Mouse (Mus musculus): ENCODE measurements around the gene Hint1. TPM values are rescaled to one million over a fixed set of nuclear protein-coding genes. Genes with fewer than 3 reads are reported as not detected.

The Hint1 gene
- 512 and 526 TPM in 2 replicates for polyA plus RNA-seq (2015; fragmentation: Nextera tagmentation; extraction: Ambion mirVana)

DNA sequence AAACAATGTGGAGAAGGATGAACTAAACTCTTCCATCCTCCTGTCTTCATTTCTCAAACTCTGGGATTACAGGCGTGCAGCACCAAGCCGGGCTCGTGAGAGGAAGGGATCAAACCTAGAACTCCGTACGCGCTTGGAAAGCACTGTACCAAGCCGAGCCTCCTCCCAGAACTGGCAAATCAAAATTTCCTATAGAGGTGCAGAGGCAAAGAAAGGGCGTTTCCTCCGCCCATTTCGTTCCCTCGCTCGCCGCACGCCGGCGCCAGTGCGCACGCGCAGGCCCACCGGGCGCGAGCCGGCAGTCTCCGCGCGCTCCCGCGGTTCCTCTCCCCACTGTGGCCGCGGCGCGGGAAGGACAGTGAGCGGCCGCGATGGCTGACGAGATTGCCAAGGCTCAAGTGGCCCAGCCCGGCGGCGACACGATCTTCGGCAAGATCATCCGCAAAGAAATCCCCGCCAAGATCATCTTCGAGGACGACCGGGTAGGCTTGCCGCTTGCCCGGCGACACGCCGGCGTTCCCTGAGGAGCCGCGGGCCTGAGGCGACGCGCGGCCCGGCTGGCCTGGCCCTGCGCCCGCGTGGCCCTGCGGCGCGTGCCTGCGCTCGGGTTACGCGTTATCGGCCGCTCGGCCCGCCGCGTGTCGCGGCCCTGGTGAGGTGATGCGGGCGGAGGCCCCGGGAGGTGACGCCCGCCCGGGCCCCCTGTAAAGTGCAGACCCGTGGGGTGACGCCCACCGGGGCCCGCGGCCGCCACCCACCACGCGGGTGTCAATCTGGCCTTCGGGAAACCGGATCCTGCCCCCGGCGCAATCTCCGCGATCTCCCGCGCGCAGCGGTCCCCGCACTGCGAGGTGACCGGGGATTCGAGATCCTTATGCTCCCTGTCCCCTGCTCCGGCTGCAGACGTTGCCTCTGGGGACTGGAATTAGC is at the start of gene Hint1:
Gene Hint1, plus strand, starts transcription at position 265 of the 930 bp plus-strand sequence.
- Histone ChIP-seq H3K9me3 (replicated peaks) (no peaks in the 10 kb centered on the region), H3K4me2 (replicated peaks) (peak within 1 kb of the TSS; percentile 55), H3K27me3 (no peaks in the 10 kb centered on the region), H3K4me1 (peaks cover 18% of the 10 kb centered on the region), H3K9ac (peak within 1 kb of the TSS; percentile 97), H3K36me3 (peaks cover 18% of the 10 kb centered on the region), H3K27ac (replicated peaks) (peak within 1 kb of the TSS; percentile 88), H3K4me3 (replicated peaks) (peak within 1 kb of the TSS; percentile 86)
- peak; percentile 87 for ATAC-seq (ENCODE audit: insufficient number of reproducible peaks, low FRiP score, low TSS enrichment, low read depth)
- WGBS, result under 1% methylated on average over 107 of the region's 107 CpGs

DNA sequence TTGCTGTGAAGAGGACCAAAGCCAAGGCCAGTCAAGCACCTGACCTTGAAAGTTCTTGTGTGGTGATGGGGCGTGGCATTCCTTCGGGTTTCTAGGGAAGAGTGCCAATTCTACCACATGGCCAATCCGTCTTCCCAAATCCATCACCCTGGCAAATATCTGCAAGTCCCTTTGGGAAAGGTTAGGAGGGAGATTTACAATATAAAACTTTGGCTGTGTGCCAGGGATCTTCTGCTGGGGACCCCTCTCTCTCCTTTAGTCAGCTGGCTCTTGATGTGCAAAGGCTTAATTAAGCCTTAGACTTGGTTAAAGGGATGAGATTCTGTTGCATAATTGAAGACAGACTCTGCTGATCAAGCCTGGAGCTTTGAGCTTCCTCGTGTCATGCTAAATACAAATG is 48.7 kb upstream of the Hint1 start:
- Histone ChIP-seq H3K4me1 (0 out of 2 replicates have a peak, but pooled peaks cover 3% of the 10 kb centered on the region), H3K4me3 (replicated peaks) (no peak overlapping the region), H3K9me3 (replicated peaks) (no peaks in the 10 kb centered on the region), H3K27ac (replicated peaks) (no peak overlapping the region), H3K4me2 (replicated peaks) (no peak overlapping the region), H3K27me3 (no peaks in the 10 kb centered on the region), H3K9ac (no peak overlapping the region), H3K36me3 (no peaks in the 10 kb centered on the region)
- no peak for ATAC-seq (ENCODE audit: insufficient number of reproducible peaks, low FRiP score, low TSS enrichment, low read depth)
- WGBS, result 47% methylated on average over 4 of the region's 4 CpGs

- Histone ChIP-seq H3K4me1 (no peaks in the 10 kb centered on the region), H3K27me3 (no peaks in the 10 kb centered on the region), H3K4me3 (replicated peaks) (no peak overlapping the region), H3K4me2 (replicated peaks) (no peak overlapping the region), H3K9me3 (replicated peaks) (0 out of 2 replicates have a peak, but pooled peaks cover 5% of the 10 kb centered on the region), H3K27ac (replicated peaks) (no peak overlapping the region), H3K9ac (no peak overlapping the region), H3K36me3 (no peaks in the 10 kb centered on the region)
- WGBS, result 66% methylated on average over 7 of the region's 7 CpGs
- ATAC-seq (ENCODE audit: insufficient number of reproducible peaks, low FRiP score, low TSS enrichment, low read depth), result no peak
Measured at GRCm38 (mm10) chr11:54819489-54819888, 46.7 kb upstream of the Hint1 start.

GRCm38 (mm10) chr11:54823467-54823866 is 42.7 kb upstream of the Hint1 start:
- 68% methylated on average over 4 of the region's 4 CpGs for WGBS
- Histone ChIP-seq H3K4me3 (replicated peaks) (no peak overlapping the region), H3K9me3 (replicated peaks) (0 out of 2 replicates have a peak, but pooled peaks cover 5% of the 10 kb centered on the region), H3K9ac (no peak overlapping the region), H3K4me1 (no peaks in the 10 kb centered on the region), H3K36me3 (no peaks in the 10 kb centered on the region), H3K27ac (replicated peaks) (no peak overlapping the region), H3K4me2 (replicated peaks) (no peak overlapping the region), H3K27me3 (no peaks in the 10 kb centered on the region)
- no peak for ATAC-seq (ENCODE audit: insufficient number of reproducible peaks, low FRiP score, low TSS enrichment, low read depth)

DNA sequence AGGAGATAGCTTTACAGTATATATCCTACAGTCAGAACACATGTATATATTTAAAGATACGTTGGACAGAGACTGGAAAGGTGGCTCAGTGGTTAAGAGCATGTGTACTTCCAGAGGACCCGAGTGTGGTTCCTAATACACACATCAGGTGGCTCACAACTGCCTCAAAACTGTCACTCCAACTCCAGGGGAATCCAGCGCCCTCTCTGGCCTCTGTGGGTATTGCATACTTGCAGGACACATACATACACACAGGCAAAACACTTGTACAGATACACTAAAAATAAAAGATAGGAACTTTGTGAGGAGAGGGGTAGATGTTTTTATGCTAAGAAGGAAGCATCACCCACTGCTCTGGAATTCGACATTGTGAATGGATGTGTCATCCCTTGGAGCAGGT is 40.4 kb upstream of the Hint1 start:
- Histone ChIP-seq H3K27ac (replicated peaks) (no peak overlapping the region), H3K4me1 (no peaks in the 10 kb centered on the region), H3K27me3 (no peaks in the 10 kb centered on the region), H3K9ac (no peak overlapping the region), H3K9me3 (replicated peaks) (0 out of 2 replicates have a peak, but pooled peaks cover 5% of the 10 kb centered on the region), H3K36me3 (no peaks in the 10 kb centered on the region), H3K4me2 (replicated peaks) (no peak overlapping the region), H3K4me3 (replicated peaks) (no peak overlapping the region)
- ATAC-seq (ENCODE audit: insufficient number of reproducible peaks, low FRiP score, low TSS enrichment, low read depth), result no peak
- 79% methylated on average over 4 of the region's 4 CpGs for WGBS

GRCm38 (mm10) chr11:54826819-54827218 is 39.4 kb upstream of the Hint1 start:
- 0 out of 2 replicates have a peak, but pooled peaks cover 5% of the 10 kb centered on the region for H3K9me3 ChIP-seq (replicated peaks)
- ATAC-seq (ENCODE audit: insufficient number of reproducible peaks, low FRiP score, low TSS enrichment, low read depth), result no peak
- H3K27me3 ChIP-seq, result no peaks in the 10 kb centered on the region
- WGBS, result 92% methylated on average over 8 of the region's 8 CpGs
- no peak overlapping the region for H3K27ac ChIP-seq (replicated peaks)
- H3K4me1 ChIP-seq, result no peaks in the 10 kb centered on the region
- H3K36me3 ChIP-seq, result no peaks in the 10 kb centered on the region
- H3K9ac ChIP-seq, result no peak overlapping the region
- no peak overlapping the region for H3K4me2 ChIP-seq (replicated peaks)
- H3K4me3 ChIP-seq (replicated peaks), result no peak overlapping the region

DNA sequence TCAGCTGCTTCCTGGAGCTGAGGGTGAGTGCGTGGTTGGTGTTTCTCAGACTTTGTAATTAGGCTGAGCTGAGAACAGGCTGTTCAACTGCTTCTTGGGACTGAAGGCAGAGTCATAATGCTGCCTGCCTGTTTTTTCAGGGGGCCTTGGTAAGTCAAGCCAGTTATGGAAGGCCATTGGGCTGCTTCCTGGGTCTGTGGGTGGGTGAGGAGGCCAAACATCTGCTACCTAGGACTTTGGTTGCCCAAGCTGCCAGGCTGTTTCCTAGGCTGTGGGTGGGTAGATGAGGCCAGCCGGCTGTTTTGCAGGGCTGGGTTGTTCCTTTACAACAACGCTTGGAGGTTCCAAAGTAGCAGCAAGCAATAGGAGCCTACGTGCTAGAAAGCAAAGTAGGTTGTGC is 32.4 kb upstream of the Hint1 start:
- no peak for ATAC-seq (ENCODE audit: insufficient number of reproducible peaks, low FRiP score, low TSS enrichment, low read depth)
- Histone ChIP-seq H3K27ac (replicated peaks) (no peak overlapping the region), H3K36me3 (no peaks in the 10 kb centered on the region), H3K9ac (no peak overlapping the region), H3K4me2 (replicated peaks) (no peak overlapping the region), H3K4me1 (no peaks in the 10 kb centered on the region), H3K9me3 (replicated peaks) (no peaks in the 10 kb centered on the region), H3K4me3 (replicated peaks) (no peak overlapping the region), H3K27me3 (no peaks in the 10 kb centered on the region)
- 83% methylated on average over 4 of the region's 4 CpGs for WGBS

- Histone ChIP-seq H3K4me2 (replicated peaks) (no peak overlapping the region), H3K27me3 (no peaks in the 10 kb centered on the region), H3K9me3 (replicated peaks) (no peaks in the 10 kb centered on the region), H3K36me3 (no peaks in the 10 kb centered on the region), H3K4me1 (no peaks in the 10 kb centered on the region), H3K27ac (replicated peaks) (no peak overlapping the region), H3K9ac (no peak overlapping the region), H3K4me3 (replicated peaks) (no peak overlapping the region)
- 59% methylated on average over 2 of the region's 2 CpGs for WGBS
- ATAC-seq (ENCODE audit: insufficient number of reproducible peaks, low FRiP score, low TSS enrichment, low read depth), result no peak
Measured at GRCm38 (mm10) chr11:54834596-54834995, 31.6 kb upstream of the Hint1 start.

DNA sequence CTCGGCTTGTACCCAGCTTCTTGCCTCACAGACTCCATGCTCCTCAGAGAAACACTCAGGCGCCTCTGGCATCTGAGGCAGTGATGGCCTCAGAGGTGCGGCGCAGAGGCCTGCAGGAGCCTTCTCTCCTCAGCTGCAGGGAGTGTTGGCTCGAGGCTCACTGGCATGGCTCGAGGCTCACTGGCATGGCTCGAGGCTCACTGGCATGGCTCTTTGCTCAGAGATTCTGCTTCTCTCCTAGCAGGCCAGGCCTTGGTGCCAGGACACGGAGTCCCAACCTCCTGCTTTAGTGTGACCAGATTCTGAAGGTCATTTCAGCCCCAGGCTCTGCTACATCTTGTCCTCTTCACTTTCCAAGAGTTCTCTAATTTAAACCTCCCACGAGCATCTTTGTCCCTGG is 30.1 kb upstream of the Hint1 start:
- Histone ChIP-seq H3K27me3 (no peaks in the 10 kb centered on the region), H3K9me3 (replicated peaks) (no peaks in the 10 kb centered on the region), H3K4me2 (replicated peaks) (no peak overlapping the region), H3K27ac (replicated peaks) (no peak overlapping the region), H3K4me1 (no peaks in the 10 kb centered on the region), H3K36me3 (no peaks in the 10 kb centered on the region), H3K4me3 (replicated peaks) (no peak overlapping the region), H3K9ac (no peak overlapping the region)
- 76% methylated on average over 9 of the region's 9 CpGs for WGBS
- no peak for ATAC-seq (ENCODE audit: insufficient number of reproducible peaks, low FRiP score, low TSS enrichment, low read depth)

GRCm38 (mm10) chr11:54839696-54840095 is 26.5 kb upstream of the Hint1 start:
- no peaks in the 10 kb centered on the region for H3K4me1 ChIP-seq
- no peak for ATAC-seq (ENCODE audit: insufficient number of reproducible peaks, low FRiP score, low TSS enrichment, low read depth)

GRCm38 (mm10) chr11:54840891-54841290 is 25.3 kb upstream of the Hint1 start:
- Histone ChIP-seq H3K9ac (no peak overlapping the region), H3K4me2 (replicated peaks) (no peak overlapping the region), H3K36me3 (no peaks in the 10 kb centered on the region), H3K27ac (replicated peaks) (no peak overlapping the region), H3K27me3 (no peaks in the 10 kb centered on the region), H3K4me1 (0 out of 2 replicates have a peak, but pooled peaks cover 3% of the 10 kb centered on the region), H3K9me3 (replicated peaks) (no peaks in the 10 kb centered on the region), H3K4me3 (replicated peaks) (no peak overlapping the region)
- no peak for ATAC-seq (ENCODE audit: insufficient number of reproducible peaks, low FRiP score, low TSS enrichment, low read depth)
- WGBS, result 89% methylated on average over 11 of the region's 11 CpGs

More at GRCm38 (mm10) chr11:54839696-54840095, 26.5 kb upstream of the Hint1 start:
- Histone ChIP-seq H3K36me3 (no peaks in the 10 kb centered on the region), H3K9ac (no peak overlapping the region), H3K4me3 (replicated peaks) (no peak overlapping the region), H3K4me2 (replicated peaks) (no peak overlapping the region), H3K27me3 (no peaks in the 10 kb centered on the region), H3K27ac (replicated peaks) (no peak overlapping the region), H3K9me3 (replicated peaks) (no peaks in the 10 kb centered on the region)
- WGBS, result 85% methylated on average over 4 of the region's 4 CpGs

All from embryonic facial prominence, embryonic 15.5 days (tissue).